ENCODE assay signal across 8 mouse cellular contexts in the genomic region with DNA sequence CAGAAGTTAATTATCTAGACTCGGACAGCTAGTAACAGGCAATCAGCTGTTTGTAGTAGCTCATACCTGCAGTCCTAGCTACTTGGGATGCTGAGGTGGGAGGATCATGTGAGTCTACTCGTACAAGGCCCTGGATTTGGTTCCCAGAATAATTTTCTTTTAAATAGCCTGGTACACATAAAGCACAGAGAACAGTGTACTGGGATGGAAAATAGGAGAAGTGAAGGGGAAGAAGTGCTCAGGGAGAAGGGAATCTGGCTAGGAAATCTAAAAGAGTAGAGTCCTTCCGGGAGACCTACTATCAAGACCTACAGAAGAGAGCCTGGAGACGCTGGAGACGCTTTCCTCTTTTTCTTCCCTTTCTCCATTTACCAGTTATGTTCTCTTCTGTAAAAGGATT. TPM values are rescaled to one million over a fixed set of nuclear protein-coding genes. Genes with fewer than 3 reads are reported as not detected.
DNase-seq lines count a peak whose midpoint lies in the region; ATAC-seq and TF ChIP-seq lines count a peak whose summit lies in the region.

No protein-coding gene starts in this region.

- ATAC-seq in heart, embryonic 11.5 days (replicated peaks; ENCODE audit: insufficient number of reproducible peaks, low FRiP score, low TSS enrichment), result no peak
- ATAC-seq in forebrain, embryonic 15.5 days (replicated peaks), result no peak
- ATAC-seq in liver, embryonic 15.5 days (ENCODE audit: insufficient read depth), result no peak

- no peak for DNase-seq in heart, postnatal 4 days
- DNase-seq in urinary bladder, adult 18-20 months (ENCODE audit: low spot score in 2 of 2), result no peak
- no peak for DNase-seq in left cerebral cortex, adult 18-20 months (ENCODE audit: low spot score in 2 of 2)
- DNase-seq in ovary, adult 18-20 months (ENCODE audit: low spot score), result no peak

- H3K4me3 ChIP-seq in heart, embryonic 11.5 days (ENCODE audit: low read depth, low read length), result peak overlapping the region; percentile 38
- H3K4me3 ChIP-seq in E14TG2a.4 (replicated peaks; ENCODE audit: low read length), result peak overlapping the region; percentile 58; the same call in 1 of the 2 replicates
- H3K4me3 ChIP-seq in forebrain, embryonic 15.5 days, result peak overlapping the region; percentile 37
- peak overlapping the region; percentile 34; the same call in 1 of the 2 replicates for H3K4me3 ChIP-seq in liver, embryonic 15.5 days (replicated peaks)

- H3K36me3 ChIP-seq in heart, embryonic 11.5 days (ENCODE audit: control insufficient read depth, insufficient read depth, low read length), result no peaks in the 10 kb centered on the region
- no peaks in the 10 kb centered on the region for H3K36me3 ChIP-seq in E14TG2a.4 (ENCODE audit: insufficient read depth, low read length)
- no peaks in the 10 kb centered on the region for H3K36me3 ChIP-seq in forebrain, embryonic 15.5 days
- H3K36me3 ChIP-seq in liver, embryonic 15.5 days (replicated peaks), result no peaks in the 10 kb centered on the region

- no peaks in the 10 kb centered on the region for H3K9me3 ChIP-seq in heart, embryonic 11.5 days (replicated peaks; ENCODE audit: control insufficient read depth, low read length)
- H3K9me3 ChIP-seq in E14TG2a.4 (ENCODE audit: low read length), result no peaks in the 10 kb centered on the region
- H3K9me3 ChIP-seq in forebrain, embryonic 15.5 days, result no peaks in the 10 kb centered on the region
- H3K9me3 ChIP-seq in liver, embryonic 15.5 days (replicated peaks), result no peaks in the 10 kb centered on the region

- peaks cover 16% of the 10 kb centered on the region for H3K4me1 ChIP-seq in heart, embryonic 11.5 days (ENCODE audit: control insufficient read depth, insufficient read depth, low read length)
- H3K4me1 ChIP-seq in E14TG2a.4 (replicated peaks; ENCODE audit: low read depth, low read length), result peaks cover 60% of the 10 kb centered on the region
- H3K4me1 ChIP-seq in forebrain, embryonic 15.5 days, result peaks cover 27% of the 10 kb centered on the region
- peaks cover 39% of the 10 kb centered on the region for H3K4me1 ChIP-seq in liver, embryonic 15.5 days (replicated peaks)

- no peak overlapping the region for H3K27ac ChIP-seq in heart, embryonic 11.5 days (ENCODE audit: low read depth, low read length)
- H3K27ac ChIP-seq in forebrain, embryonic 15.5 days (replicated peaks), result peak overlapping the region; percentile 79
- no peak overlapping the region for H3K27ac ChIP-seq in liver, embryonic 15.5 days (replicated peaks)

- no peak for TF ChIP-seq CTCF in E14TG2a.4 (conservative IDR thresholded peaks at IDR 0.05; ENCODE audit: low read length)

- H3K27me3 ChIP-seq in heart, embryonic 11.5 days (ENCODE audit: control insufficient read depth, insufficient read depth, low read length), result no peaks in the 10 kb centered on the region
- peaks cover 13% of the 10 kb centered on the region; the same call in 1 of the 2 replicates for H3K27me3 ChIP-seq in E14TG2a.4 (ENCODE audit: insufficient read depth, low read length)
- no peaks in the 10 kb centered on the region for H3K27me3 ChIP-seq in forebrain, embryonic 15.5 days
- H3K27me3 ChIP-seq in liver, embryonic 15.5 days, result peaks cover 27% of the 10 kb centered on the region

- whole genome bisulfite sequencing in heart, embryonic 11.5 days (ENCODE audit: insufficient replicate concordance), result 20% methylated on average over 5 of the region's 5 CpGs
- WGBS in forebrain, embryonic 15.5 days, result 14% methylated on average over 5 of the region's 5 CpGs
- 32% methylated on average over 5 of the region's 5 CpGs for WGBS in liver, embryonic 15.5 days (ENCODE audit: insufficient replicate concordance)

- peak overlapping the region; percentile 69 for H3K4me2 ChIP-seq in heart, embryonic 11.5 days
- H3K4me2 ChIP-seq in forebrain, embryonic 15.5 days (replicated peaks), result peak overlapping the region; percentile 69
- H3K4me2 ChIP-seq in liver, embryonic 15.5 days, result peak overlapping the region; percentile 61

- H3K9ac ChIP-seq in heart, embryonic 11.5 days (ENCODE audit: low read depth, low read length), result no peak overlapping the region
- H3K9ac ChIP-seq in forebrain, embryonic 15.5 days (replicated peaks), result peak overlapping the region; percentile 32
- no peak overlapping the region for H3K9ac ChIP-seq in liver, embryonic 15.5 days

RNA-seq across cellular contexts. Expression of a gene that starts 16.4 kb away (rescaled TPM):
- polyA plus RNA-seq in heart, embryonic 11.5 days (2014; fragmentation: Nextera tagmentation; extraction: Ambion mirVana), result 14.2 and 17.8 TPM in 2 replicates
- total RNA-seq in heart, postnatal 4 days (2021), result 10 to 100 TPM; 62.0 to 62.8 TPM
- polyA plus RNA-seq in forebrain, embryonic 15.5 days (2015; fragmentation: Nextera tagmentation; extraction: Ambion mirVana), result 27.0 and 28.9 TPM in 2 replicates
- polyA plus RNA-seq in liver, embryonic 15.5 days (2015; fragmentation: Nextera tagmentation; extraction: Ambion mirVana), result 3.6 and 3.7 TPM in 2 replicates
- total RNA-seq in left cerebral cortex, adult 18-20 months (2021), result 100 to 1,000 TPM in 1 of 2 experiments, 10 to 100 TPM in 1; 98.1 to 102 TPM
